ENCODE assay signal across 8 mouse cellular contexts in the genomic region with DNA sequence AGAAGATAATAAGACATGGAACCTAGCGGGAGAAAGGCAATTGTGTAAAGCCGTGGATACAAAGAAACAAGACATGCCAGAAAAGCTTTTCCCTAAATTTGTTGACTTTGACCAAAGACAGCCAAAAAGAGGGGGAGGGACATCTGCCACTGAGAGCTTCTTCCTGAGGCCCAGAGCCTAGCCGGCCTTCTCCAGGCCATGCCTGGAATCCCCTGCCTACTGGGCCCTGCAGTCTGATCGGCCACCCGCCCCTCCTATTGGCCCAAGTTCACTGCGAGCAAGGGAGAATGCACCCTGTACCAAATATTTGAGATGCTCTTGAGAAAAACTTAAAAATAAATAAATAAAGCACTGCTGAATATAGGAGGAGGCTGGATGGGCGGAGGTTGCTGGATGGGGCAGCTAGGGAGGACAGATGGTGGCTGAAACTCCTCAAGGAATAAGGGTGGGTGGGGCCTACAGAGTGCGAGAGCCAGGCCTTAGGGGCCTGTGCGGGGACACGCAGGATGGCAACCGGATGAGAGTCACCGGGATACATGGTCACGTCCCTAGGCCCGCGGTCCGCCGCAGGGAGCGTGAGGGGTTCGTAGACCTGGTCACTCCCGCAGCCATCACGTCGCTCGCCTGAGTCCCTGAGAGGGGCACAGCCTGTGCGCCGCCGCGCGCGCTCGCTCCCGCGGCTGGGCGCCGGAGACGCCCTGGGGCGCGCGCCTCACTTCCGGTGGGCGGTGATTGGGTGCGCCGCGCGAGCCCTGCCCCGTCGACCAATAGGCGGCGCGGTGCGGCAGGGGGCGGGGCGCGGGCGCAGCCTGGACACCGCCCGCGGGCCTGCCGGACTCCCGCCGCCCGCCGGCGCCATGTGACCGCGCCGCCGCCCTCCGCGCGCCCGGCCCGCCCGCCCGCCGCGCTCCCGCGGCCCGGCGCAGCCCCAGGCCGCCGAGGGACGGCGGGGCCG. TPM values are rescaled to one million over a fixed set of nuclear protein-coding genes. Genes with fewer than 3 reads are reported as not detected.
DNase-seq lines count a peak whose midpoint lies in the region; ATAC-seq and TF ChIP-seq lines count a peak whose summit lies in the region.

A gene (plus strand): TSS at position 905 of the 955 bp plus-strand sequence.

- peaks cover 55% of the 10 kb centered on the region for H3K4me1 ChIP-seq in heart, embryonic 13.5 days
- H3K4me1 ChIP-seq in liver, embryonic 14.5 days (replicated peaks; ENCODE audit: control insufficient read depth in 2 of 2, insufficient read depth in 2 of 2, low read length in 1 of 2), result peaks cover 3 to 17% of the 10 kb centered on the region in 2 experiments; a peak in 3 of 4 replicates
- peaks cover 26% of the 10 kb centered on the region for H3K4me1 ChIP-seq in neural tube, embryonic 11.5 days (ENCODE audit: control insufficient read depth, insufficient read depth, low read length)
- H3K4me1 ChIP-seq in stomach, postnatal 0 days (replicated peaks; ENCODE audit: control insufficient read depth, insufficient read depth), result peaks cover 6% of the 10 kb centered on the region; the same call in 1 of the 2 replicates

- peak within 1 kb of the TSS; percentile 84 for H3K27ac ChIP-seq in heart, embryonic 13.5 days (replicated peaks)
- peak within 1 kb of the TSS; percentile 70 for H3K27ac ChIP-seq in liver, embryonic 14.5 days
- H3K27ac ChIP-seq in neural tube, embryonic 11.5 days (ENCODE audit: low read depth, low read length), result peak within 1 kb of the TSS; percentile 87
- H3K27ac ChIP-seq in stomach, postnatal 0 days (replicated peaks), result peak within 1 kb of the TSS; percentile 95

- no peaks in the 10 kb centered on the region for H3K9me3 ChIP-seq in heart, embryonic 13.5 days
- no peaks in the 10 kb centered on the region for H3K9me3 ChIP-seq in liver, embryonic 14.5 days (ENCODE audit: control insufficient read depth, low read length)
- no peaks in the 10 kb centered on the region for H3K9me3 ChIP-seq in neural tube, embryonic 11.5 days (ENCODE audit: control insufficient read depth, low read length)
- no peaks in the 10 kb centered on the region for H3K9me3 ChIP-seq in stomach, postnatal 0 days (ENCODE audit: control insufficient read depth, low read length)

- H3K36me3 ChIP-seq in heart, embryonic 13.5 days, result no peaks in the 10 kb centered on the region
- no peaks in the 10 kb centered on the region for H3K36me3 ChIP-seq in liver, embryonic 14.5 days (replicated peaks; ENCODE audit: control insufficient read depth, insufficient read depth, low read depth)
- no peaks in the 10 kb centered on the region; the same call in 1 of the 2 replicates for H3K36me3 ChIP-seq in neural tube, embryonic 11.5 days (ENCODE audit: control insufficient read depth, insufficient read depth, low read length)
- H3K36me3 ChIP-seq in stomach, postnatal 0 days (ENCODE audit: control insufficient read depth, insufficient read depth, low read length), result no peaks in the 10 kb centered on the region

- 3% methylated on average over 61 of the region's 85 CpGs for WGBS in heart, embryonic 13.5 days
- WGBS in liver, embryonic 14.5 days (ENCODE audit: insufficient replicate concordance), result 5% methylated on average over 60 of the region's 85 CpGs
- 3% methylated on average over 52 of the region's 85 CpGs for WGBS in neural tube, embryonic 11.5 days
- WGBS in stomach, postnatal 0 days, result 3% methylated on average over 33 of the region's 85 CpGs

- H3K4me2 ChIP-seq in heart, embryonic 13.5 days, result peak within 1 kb of the TSS; percentile 97
- peak within 1 kb of the TSS; percentile 93 for H3K4me2 ChIP-seq in liver, embryonic 14.5 days (ENCODE audit: low read depth)
- peak within 1 kb of the TSS; percentile 91 for H3K4me2 ChIP-seq in neural tube, embryonic 11.5 days (ENCODE audit: low read depth)
- H3K4me2 ChIP-seq in stomach, postnatal 0 days (replicated peaks; ENCODE audit: low read depth), result peak within 1 kb of the TSS; percentile 92

- H3K4me3 ChIP-seq in heart, embryonic 13.5 days, result peak within 1 kb of the TSS; percentile 92
- H3K4me3 ChIP-seq in liver, embryonic 14.5 days (ENCODE audit: insufficient read depth in 1 of 2, low read depth in 2 of 2, low read length in 2 of 2), result peak within 1 kb of the TSS; percentile 74 to 85
- H3K4me3 ChIP-seq in neural tube, embryonic 11.5 days (ENCODE audit: low read depth, low read length), result peak within 1 kb of the TSS; percentile 68
- H3K4me3 ChIP-seq in stomach, postnatal 0 days (ENCODE audit: low read depth, low read length), result peak within 1 kb of the TSS; percentile 92

- TF ChIP-seq EP300 in liver, embryonic 14.5 days (IDR thresholded peaks at IDR 0.05; ENCODE audit: low read depth), result no peak
- no peak for TF ChIP-seq EP300 in stomach, postnatal 0 days (optimal IDR thresholded peaks at IDR 0.05)

- H3K9ac ChIP-seq in heart, embryonic 13.5 days, result peak within 1 kb of the TSS; percentile 93
- H3K9ac ChIP-seq in liver, embryonic 14.5 days (replicated peaks), result peak within 1 kb of the TSS; percentile 88
- peak within 1 kb of the TSS; percentile 80 for H3K9ac ChIP-seq in neural tube, embryonic 11.5 days (ENCODE audit: low read length)
- peak within 1 kb of the TSS; percentile 90 for H3K9ac ChIP-seq in stomach, postnatal 0 days (ENCODE audit: low read length)

- no peak for TF ChIP-seq CTCF in liver, embryonic 14.5 days (IDR thresholded peaks at IDR 0.05; ENCODE audit: low read depth)
- peak; percentile 6; the same call in 1 of the 2 replicates for TF ChIP-seq CTCF in stomach, postnatal 0 days (IDR thresholded peaks at IDR 0.05; ENCODE audit: low read depth)

- no peaks in the 10 kb centered on the region for H3K27me3 ChIP-seq in heart, embryonic 13.5 days (replicated peaks)
- H3K27me3 ChIP-seq in liver, embryonic 14.5 days (ENCODE audit: control insufficient read depth, insufficient read depth, low read length), result no peaks in the 10 kb centered on the region
- no peaks in the 10 kb centered on the region for H3K27me3 ChIP-seq in neural tube, embryonic 11.5 days (ENCODE audit: control insufficient read depth, insufficient read depth, low read length)
- no peaks in the 10 kb centered on the region for H3K27me3 ChIP-seq in stomach, postnatal 0 days (ENCODE audit: control insufficient read depth, insufficient read depth, low read length)

- ATAC-seq in erythroid progenitor cell, adult 5-6 weeks (replicated peaks; ENCODE audit: low FRiP score, poor library complexity, severe bottlenecking), result peak; percentile 84
- ATAC-seq in heart, embryonic 13.5 days (ENCODE audit: extremely low read depth, insufficient number of reproducible peaks, low FRiP score, low TSS enrichment), result peak; percentile 96
- ATAC-seq in liver, embryonic 14.5 days (ENCODE audit: insufficient read depth), result peak; percentile 92
- peak; percentile 95 for ATAC-seq in neural tube, embryonic 11.5 days (ENCODE audit: insufficient read depth, low FRiP score, low TSS enrichment)
- ATAC-seq in stomach, postnatal 0 days (ENCODE audit: low FRiP score, low TSS enrichment), result peak; percentile 96

- DNase-seq in CD4-positive, CD25-positive, alpha-beta regulatory T cell, adult 2 months (ENCODE audit: low read depth, low spot score), result peak; percentile 94
- DNase-seq in brain, embryonic 18.5 days (ENCODE audit: low read depth, low spot score), result peak; percentile 84
- peak; percentile 98 for DNase-seq in kidney, postnatal 10 days
- DNase-seq in liver, embryonic 14.5 days (ENCODE audit: low read depth in 3 of 3, low spot score in 3 of 3), result peak; percentile 86 to 90 (median 88)
- DNase-seq in neural tube, embryonic 11.5 days (ENCODE audit: low spot score), result peak; percentile 96
- peak; percentile 94 for DNase-seq in stomach, postnatal 0 days (ENCODE audit: low spot score)

RNA-seq across cellular contexts. Expression of the gene that starts here (rescaled TPM):
- 68.3 and 88.3 TPM in 2 replicates for total RNA-seq in erythroid progenitor cell, adult 5-6 weeks (2015; ENCODE audit: low replicate concordance)
- total RNA-seq in erythroid progenitor cell, adult 5-6 weeks (2017; ENCODE audit: low replicate concordance), result 44.9 and 45.7 TPM in 2 replicates
- 7.0 and 7.7 TPM in 2 replicates for polyA plus RNA-seq in heart, embryonic 13.5 days (2015; fragmentation: Nextera tagmentation; extraction: Ambion mirVana)
- polyA plus RNA-seq in liver, embryonic 14.5 days (2012; rRNA removed), result 9.1 and 11.7 TPM in 2 replicates
- 3.7 and 5.4 TPM in 2 replicates for polyA plus RNA-seq in liver, embryonic 14.5 days (2014; fragmentation: Nextera tagmentation; extraction: Ambion mirVana)
- 22.1 and 25.1 TPM in 2 replicates for polyA plus RNA-seq in neural tube, embryonic 11.5 days (2014; fragmentation: Nextera tagmentation; extraction: Ambion mirVana)
- 4.1 and 5.1 TPM in 2 replicates for polyA plus RNA-seq in stomach, postnatal 0 days (2015; fragmentation: Nextera tagmentation; extraction: Ambion mirVana)

Comparison
In these comparisons a context has a peak if more than half of its experiments do, and no peak if none do; other contexts are left out.
1. Peak in every context shown above with its lines: DNase-seq, ATAC-seq, H3K4me3 ChIP-seq and H3K27ac ChIP-seq.